Mouse (Mus musculus) heart, adult 8-10 months (tissue): Measurements from ENCODE around the gene Olfr1242. TPM values are rescaled to one million over a fixed set of nuclear protein-coding genes. Genes with fewer than 3 reads are reported as not detected.

Experiments
- DNase-seq: peaks from one replicate; pipeline ENCODE4 v3.0.0; 2022; ENCODE audit warnings: low spot score
- total RNA-seq, 4 experiments: library from RNA; stranded (reverse); gene quantifications; 2 replicates each; pipeline ENCODE4 v1.2.4; 2022

Gene Olfr1242
- not detected for total RNA-seq

DNA sequence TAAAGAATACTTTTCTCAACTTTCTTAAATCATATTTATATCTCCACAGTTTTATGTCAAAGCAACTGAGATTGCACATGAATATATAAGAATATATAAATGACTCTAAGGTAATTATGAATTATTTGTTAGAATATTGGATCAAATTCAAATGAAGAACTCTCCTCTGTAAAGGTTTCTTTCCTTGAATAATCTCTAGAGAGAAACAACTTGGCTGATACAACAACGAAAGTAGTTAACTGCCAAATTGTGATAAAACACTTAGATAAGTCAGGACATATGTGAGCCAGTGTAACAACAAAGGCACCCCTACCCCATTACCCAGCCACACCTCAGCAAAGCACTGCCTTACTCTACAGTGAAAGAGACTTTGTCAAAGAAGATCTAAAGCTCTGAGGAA is at the start of gene Olfr1242:
TSS of gene Olfr1242 (minus strand) at position 101 of the 400 bp plus-strand sequence.
- no peak for DNase-seq

DNA sequence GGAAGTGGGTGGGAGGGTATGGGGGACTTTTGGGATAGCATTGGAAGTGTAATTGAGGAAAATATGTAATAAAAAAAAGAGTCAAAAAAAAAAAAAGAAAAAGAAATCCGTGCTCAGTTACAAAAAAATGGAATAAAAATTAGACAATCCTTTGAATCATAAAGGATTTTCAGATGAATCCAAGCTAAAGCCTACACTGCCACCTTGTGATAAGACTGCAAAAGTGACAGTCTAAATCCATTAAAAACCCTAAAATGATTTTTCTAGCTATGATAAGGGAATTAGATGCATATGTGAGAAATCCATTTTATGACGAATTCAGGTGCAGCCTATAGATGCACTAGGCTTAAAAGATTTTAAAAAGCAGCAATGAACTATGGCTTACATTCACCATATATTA is 46.4 kb upstream of the Olfr1242 start:
- no peak for DNase-seq

GRCm38 (mm10) chr2:89539923-89540322 is 41.8 kb upstream of the Olfr1242 start:
- no peak for DNase-seq

DNA sequence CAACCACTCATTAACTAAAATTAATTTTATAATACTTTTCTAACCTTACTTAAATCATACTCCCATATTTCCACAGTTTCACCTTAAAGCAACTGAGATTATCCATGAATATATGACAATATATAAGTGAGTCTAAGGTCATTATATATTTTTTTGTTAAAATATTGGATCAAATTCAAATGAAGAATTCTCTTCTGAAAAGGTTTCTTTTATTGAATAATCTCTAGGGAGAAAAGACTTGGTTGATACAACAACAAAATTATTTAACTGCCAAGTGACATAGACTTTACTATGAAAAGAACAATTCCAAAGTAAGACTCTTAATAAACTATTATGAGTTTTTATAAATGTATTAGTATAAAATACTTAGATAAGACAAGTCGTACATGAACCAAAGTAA is 33.3 kb upstream of the Olfr1242 start, which contains the start of gene Olfr1243:
TSS of gene Olfr1243 (minus strand) at position 101 of the 400 bp plus-strand sequence.
- no peak for DNase-seq

DNA sequence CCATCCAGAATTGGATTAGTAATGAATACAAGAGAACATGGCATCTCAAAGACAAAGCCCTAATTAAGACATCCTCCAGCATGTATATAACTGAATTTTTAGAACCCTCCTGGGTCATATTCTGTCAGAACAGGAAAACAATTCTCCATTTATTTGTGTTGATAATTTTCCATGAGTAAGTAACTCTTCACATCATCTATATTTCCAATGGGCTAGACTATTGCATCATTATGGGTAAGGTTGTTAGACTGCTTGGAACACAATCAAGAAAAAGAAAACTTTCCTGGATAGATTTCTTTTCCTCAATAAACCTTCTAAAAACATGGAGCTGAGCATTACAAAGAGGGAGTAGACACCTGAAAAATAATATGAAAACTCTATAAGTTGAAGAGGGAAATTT is 11.1 kb downstream of the Olfr1242 start, which contains the start of gene Olfr1241:
TSS of gene Olfr1241 (minus strand) at position 101 of the 400 bp plus-strand sequence.
- no peak for DNase-seq

DNA sequence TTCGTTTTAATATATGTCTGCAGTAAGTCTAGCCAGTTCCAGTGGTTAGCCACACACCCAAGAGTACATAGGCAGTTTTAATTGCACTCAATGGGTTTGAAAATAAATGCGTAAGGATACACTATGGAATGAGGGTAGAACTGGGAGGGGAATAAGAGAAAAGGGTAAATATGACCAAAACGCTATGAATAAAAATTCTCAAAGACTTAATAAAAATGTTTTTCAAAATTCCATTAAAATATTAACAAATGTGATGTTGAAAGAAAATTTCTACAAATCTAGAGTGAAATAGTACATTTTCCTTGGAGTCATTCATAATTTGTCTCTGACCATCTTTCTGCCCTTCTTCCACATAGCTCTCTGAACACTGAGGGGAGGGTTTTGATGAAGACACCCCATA is 55.2 kb downstream of the Olfr1242 start, which contains the start of gene Olfr1240:
TSS of gene Olfr1240 (minus strand) at position 101 of the 400 bp plus-strand sequence.
- DNase-seq = no peak

Other genes starting within 250 kb of the Olfr1242 start
- not detected for gene Olfr1228, start 244.3 kb downstream of the Olfr1242 start, total RNA-seq
- gene Olfr1229, start 210.3 kb downstream of the Olfr1242 start, total RNA-seq = not detected
- not detected for gene Olfr1230, start 201.1 kb downstream of the Olfr1242 start, total RNA-seq
- gene Olfr1231, start 191.3 kb downstream of the Olfr1242 start, total RNA-seq = not detected
- not detected for gene Olfr1232, start 168.7 kb downstream of the Olfr1242 start, total RNA-seq
- not detected for gene Olfr1233, start 155.9 kb downstream of the Olfr1242 start, total RNA-seq
- not detected for gene Olfr1234, start 133.5 kb downstream of the Olfr1242 start, total RNA-seq
- not detected for gene Olfr1238, start 88.7 kb downstream of the Olfr1242 start, total RNA-seq
- gene Olfr1239, start 77.9 kb downstream of the Olfr1242 start, total RNA-seq = not detected
- gene Olfr1240, start 55.3 kb downstream of the Olfr1242 start, total RNA-seq = not detected
- gene Olfr1241, start 11.2 kb downstream of the Olfr1242 start, total RNA-seq = not detected
- not detected for gene Olfr1243, start 33.2 kb upstream of the Olfr1242 start, total RNA-seq
- gene Olfr1245, start 80.1 kb upstream of the Olfr1242 start, total RNA-seq = not detected
- not detected for gene Olfr1246, start 94.8 kb upstream of the Olfr1242 start, total RNA-seq
- not detected for gene Olfr1247, start 115.8 kb upstream of the Olfr1242 start, total RNA-seq
- not detected for gene Olfr1248, start 119.9 kb upstream of the Olfr1242 start, total RNA-seq
- not detected for gene Olfr1249, start 136.6 kb upstream of the Olfr1242 start, total RNA-seq
- gene Olfr1250, start 163.1 kb upstream of the Olfr1242 start, total RNA-seq = not detected
- not detected for gene Olfr1251, start 173.6 kb upstream of the Olfr1242 start, total RNA-seq
- gene Olfr1252, start 226.7 kb upstream of the Olfr1242 start, total RNA-seq = not detected